Mouse (Mus musculus) MEL (cell line): ENCODE data around the gene Tmem87b.

Source experiments
- MAZ ChIP-seq: IDR thresholded peaks from 2 replicates; pipeline ENCODE4 v1.6.1; 2012; ENCODE audit warnings: low read depth, mild to moderate bottlenecking, inconsistent platforms, low read length, improper control_type of control experiment
- MEF2A ChIP-seq: IDR thresholded peaks from 2 replicates; pipeline ENCODE4 v1.6.1; 2014; ENCODE audit warnings: low read depth, mild to moderate bottlenecking, inconsistent platforms, low read length, improper control_type of control experiment; ENCODE audit not compliant: poor library complexity, insufficient replicate concordance, severe bottlenecking; ENCODE audit errors: extremely low read depth
- POLR2AphosphoS5 ChIP-seq: IDR thresholded peaks from 2 replicates; pipeline ENCODE4 v1.6.1; 2012; ENCODE audit warnings: low read depth, borderline replicate concordance, mild to moderate bottlenecking, inconsistent platforms, low read length, moderate library complexity, mixed read lengths
- RAD21 ChIP-seq: IDR thresholded peaks from 2 replicates; pipeline ENCODE4 v1.6.1; 2011; ENCODE audit warnings: mild to moderate bottlenecking, low read depth, low read length, improper control_type of control experiment
- USF1 ChIP-seq: IDR thresholded peaks from 2 replicates; pipeline ENCODE4 v1.6.1; 2014; ENCODE audit warnings: low read depth, mild to moderate bottlenecking, inconsistent platforms, low read length, improper control_type of control experiment, moderate library complexity

DNA sequence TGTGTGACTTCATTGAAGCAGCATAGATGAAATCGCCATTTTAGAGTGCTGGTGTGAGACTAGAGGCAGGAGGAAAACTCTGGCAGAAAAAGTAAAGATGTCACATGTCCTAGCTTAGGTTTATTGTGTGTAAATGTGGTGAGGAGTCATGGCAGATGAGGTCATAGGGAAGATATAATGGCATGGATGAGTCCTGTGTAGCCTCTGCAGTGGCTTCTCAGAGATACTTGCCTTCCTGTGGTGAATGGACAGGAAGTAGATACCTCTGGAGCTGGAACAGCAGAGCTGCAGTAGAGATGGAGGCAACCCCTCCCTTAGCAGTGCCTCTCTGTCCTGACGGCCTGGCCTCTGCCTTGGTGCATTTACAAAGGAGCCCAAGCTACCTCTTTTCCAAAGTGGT lies 21.6 kb downstream of the Tmem87b start:
- TF ChIP-seq USF1 (no peak), RAD21 (no peak), POLR2AphosphoS5 (no peak), MAZ (no peak), MEF2A (no peak)
